Mouse (Mus musculus): ENCODE results near the gene Drd3.

The Drd3 gene

DNA sequence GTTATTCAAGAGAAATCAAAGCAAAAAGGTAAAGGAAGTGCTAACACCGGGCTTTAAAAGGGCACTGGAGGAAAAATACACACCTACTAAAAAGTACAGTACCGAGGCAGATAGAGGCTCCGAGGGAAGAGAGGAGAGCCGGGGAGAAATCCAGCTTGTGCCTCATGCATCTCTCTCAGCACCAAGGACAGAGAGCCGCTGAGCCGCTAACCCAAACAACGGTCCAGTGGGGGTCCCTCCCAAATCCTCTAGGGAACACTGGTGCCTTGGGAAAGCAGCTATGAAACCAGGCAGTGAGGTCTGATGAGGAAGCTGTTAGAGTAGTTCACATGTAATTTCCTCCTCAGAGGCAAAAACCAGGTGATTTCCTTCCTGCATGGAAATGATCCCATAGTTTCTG, at the start of gene Drd3:
Gene Drd3 (plus strand): TSS at position 276 of the 400 bp plus-strand sequence.
- no peak for DNase-seq

DNA sequence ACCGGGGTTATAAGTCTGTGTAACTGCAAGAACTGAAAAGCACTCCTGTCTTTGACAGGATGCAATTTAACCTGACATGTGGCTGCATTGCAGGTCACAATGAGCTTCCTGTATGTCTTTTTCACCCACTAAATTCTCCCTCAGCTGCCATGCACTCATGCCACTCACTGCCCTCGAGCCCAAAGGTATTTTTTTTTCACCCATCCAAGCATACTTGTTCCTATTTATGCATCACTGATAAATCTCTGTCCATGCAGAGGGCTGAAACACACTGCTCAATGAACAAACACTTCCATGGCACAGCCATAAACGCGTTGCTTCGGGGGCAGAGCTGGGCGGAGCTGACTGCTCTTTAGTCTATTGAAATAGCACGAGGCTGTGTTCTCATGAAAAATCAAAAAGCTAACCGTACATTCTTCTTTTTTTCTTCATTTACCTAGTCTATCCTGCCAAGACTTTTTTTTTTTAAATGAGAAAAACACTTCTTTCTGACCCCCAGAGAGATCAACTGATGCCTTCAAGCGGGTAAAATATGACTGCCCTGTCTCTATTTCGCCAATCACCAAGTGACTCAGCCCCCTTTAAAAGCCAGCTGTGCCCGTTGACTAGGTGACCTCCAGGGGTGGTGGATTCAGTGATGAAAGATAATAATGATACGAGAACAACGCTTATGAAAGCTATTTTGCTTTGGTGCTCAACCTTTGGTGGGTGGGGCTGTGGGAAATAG, 45.3 kb upstream of the Drd3 start:
- DNase-seq = peak; percentile 26

DNA sequence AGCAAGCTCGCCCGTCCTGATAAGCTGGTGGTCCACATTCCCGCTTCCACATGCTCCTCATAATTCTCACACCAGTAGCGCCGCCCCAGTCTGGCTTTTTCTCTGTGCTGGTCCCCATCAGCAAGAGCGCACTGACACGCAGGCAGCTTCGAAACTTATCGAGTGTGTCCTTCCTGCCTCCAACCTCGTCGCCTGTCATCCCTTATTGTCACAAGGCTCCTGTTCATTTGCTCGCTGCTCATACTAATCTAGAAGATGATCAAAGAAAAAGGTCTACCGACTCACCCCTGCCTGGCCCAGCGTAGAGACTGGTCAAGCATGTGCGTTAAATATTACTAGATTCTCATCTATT, 44.8 kb upstream of the Drd3 start:
- DNase-seq = peak; percentile 42

DNA sequence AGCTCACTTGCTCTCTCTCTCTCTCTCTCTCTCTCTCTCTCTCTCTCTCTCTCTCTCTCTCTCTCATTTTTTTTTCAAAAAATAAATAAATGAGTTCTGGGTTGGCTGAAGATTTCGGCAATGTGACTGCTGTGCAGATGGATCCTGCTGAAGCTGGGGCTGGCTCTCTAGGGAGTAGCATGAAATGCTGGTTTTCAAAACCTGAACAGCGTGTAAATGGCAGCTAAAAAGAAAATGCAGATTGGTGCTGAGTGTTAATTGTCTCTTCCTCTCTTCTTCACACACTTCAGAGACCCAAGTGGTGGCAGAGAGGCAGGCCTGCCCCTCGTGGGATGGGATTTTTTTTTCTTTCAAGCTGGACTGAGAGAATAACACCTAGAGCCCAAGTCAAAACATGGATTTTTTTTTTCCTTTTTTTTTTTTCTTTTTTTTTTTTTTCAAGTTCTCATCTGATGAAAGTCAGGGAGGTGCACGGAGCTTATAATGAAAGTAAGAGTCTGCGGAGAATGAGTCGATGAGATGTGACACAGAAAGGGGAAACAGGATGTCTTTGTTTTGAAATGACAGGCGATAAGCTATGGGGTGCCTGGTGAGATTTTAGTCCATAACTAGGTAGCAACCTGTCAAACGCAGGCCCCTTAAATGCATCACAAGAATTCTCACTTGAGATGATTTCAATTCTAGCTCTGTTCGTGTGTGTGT, 44.2 kb upstream of the Drd3 start:
- peak; percentile 51 for DNase-seq

DNA sequence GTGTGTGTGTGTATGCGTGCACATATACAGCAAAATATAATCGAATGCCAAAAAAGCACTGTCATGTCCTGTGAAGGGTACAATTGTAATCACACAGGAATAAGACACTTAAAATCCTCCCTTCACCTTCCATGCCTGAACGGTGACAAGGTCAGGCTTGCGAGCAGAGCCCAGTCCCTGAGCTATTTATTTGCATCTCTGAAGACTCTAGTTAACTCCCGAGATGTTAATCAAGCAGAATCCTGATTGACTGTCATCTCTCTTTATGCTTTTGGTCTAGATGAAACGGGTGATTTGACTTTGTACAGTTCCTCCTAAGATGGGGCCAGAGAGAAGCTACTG, 43.7 kb upstream of the Drd3 start:
- DNase-seq = no peak

DNA sequence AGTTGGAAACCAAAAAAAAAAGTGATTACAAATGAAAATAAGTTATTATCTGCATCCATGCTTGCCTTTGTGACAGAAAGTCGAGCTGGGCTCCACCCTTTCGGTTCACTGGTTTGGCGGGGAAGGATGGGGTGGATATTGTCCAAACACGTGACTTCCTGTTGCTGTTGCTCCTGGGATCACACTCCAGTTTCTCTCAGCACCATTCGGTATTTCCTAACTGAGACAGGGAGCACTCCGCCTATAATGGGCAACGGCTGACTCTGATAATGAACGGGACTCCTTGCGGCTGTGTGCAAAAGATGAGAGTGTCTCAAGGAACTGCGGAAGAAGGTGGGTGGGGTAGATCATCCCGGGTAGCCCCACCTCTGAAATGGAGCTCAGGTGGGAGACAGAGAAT, 43.2 kb upstream of the Drd3 start:
- DNase-seq = no peak

DNA sequence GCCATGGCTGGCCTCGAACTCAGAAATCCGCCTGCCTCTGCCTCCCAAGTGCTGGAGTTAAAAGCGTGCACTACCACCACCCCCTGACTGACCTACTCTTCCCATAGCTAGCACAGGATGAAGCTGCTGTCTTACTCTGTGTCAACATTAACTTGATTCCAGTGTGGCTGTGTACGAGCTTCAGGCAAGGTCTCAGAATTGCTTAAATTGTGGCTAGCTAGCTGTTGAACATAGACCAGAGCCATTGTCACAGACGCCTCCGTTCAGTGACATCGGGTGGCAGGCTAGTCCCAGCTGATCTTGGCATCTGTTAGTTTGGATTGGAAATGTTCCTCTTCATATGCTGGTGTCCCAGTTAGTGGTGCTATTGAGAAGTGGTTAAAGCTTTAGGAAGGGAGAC, 42.5 kb upstream of the Drd3 start:
- DNase-seq = no peak

DNA sequence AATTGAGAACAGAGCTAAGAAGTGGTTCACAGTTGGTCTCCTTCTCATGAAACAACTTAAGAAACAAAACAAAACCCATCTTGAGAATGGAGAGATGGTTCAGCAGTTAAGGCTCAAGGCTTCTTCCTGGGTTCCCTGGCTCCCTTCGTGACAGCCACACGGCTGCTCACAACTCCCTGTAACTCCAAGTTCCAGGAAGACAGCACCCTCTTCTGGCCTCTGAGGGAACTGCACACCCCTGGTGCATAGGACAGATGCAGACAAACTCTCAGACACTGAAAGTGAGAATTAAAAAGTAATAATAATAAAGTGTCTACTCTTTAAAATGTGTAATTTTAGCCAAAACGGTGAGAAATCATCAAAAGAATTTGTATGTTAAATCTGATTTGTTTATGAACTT, 29.4 kb upstream of the Drd3 start:
- DNase-seq = peak; percentile 58

DNA sequence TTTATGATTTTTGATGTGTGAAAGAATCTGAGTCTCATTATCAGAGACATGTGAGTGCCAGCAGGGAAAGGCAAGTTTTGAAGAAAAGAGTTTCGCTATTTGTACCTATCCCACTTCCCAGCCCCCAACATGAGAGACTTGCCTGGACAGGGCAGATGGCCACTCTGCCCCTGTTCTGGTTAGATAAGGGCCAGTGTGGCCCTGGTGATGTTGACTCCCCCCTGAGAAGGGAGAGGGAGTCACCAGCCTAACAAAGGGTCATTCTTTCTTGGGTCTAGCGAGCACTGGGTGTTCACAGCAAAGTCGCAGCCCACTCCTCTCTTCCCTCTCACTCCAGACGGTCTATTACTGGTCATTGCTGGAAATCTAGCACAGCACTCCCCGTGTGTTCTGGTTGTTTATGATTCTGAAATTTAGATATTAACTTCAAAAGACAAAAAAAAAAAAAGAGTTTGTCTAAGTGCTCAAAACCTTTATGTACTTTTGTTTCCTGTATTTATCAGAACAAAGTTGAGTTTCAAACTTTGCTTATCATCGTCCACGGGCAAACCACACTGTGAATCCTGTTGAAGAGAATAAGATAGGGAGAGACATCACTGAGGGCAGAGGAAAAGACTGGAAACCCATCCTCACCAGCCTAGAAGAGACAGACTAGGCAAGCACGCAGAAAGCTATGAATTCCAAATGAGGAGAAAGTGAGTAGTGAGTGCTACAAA, 24.2 kb upstream of the Drd3 start:
- DNase-seq = no peak

DNA sequence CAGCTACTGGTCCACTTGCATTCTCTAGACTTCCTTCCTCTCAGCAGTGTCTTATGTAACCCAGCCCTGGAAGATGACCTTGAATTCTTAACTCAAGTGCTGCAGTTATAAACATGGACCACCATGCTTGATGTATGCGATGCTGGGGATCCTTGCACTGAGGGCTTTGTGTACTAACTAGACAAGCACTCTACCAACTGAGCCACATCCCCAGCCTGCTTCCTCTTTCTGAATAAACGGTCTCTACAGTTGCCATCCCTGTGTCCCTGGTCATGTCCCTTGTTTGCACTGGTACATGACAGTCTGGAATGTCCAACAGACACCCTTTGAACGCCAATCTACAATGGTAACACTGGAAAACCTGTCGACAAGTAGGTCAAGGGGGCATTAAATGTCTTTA, 23.5 kb upstream of the Drd3 start:
- DNase-seq = no peak

DNA sequence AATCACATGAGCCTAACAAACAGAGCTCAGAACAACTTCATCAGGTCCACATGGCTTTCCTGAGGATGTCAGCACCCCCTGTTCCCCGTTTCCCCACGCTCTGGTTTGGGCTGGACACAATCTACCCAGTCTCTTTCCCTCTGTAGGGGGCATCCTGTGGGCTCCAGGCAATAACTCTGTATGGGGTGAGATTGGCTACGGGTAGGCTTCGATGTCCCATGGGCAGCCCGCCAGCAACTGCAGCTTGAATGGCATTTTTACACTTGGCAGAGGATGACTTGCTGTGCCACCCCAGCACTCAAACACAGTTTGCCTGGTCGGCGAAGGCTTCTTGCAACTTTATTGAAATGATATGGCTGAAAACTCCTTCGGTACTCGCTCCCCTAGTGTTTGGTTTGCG, 21.3 kb upstream of the Drd3 start:
- DNase-seq = no peak

DNA sequence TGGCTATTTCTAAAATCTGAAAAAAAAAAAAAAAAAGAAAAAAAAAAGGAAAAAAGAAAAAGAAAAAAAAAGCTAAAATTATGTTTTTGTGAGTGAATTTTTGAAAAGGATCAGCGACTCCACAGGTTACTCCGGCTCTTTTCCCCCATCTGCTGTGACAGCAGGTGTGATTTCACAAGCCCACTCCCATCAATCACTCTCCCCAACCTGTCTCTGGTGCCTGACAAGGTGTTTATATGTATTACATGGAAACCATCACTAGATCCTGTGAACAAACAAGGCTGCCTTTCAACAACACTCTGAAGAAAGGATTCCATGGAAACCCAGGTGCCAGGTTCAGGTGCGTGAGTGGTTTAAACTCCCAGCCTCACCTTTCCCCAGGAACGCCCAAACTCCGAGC, 20.9 kb upstream of the Drd3 start:
- no peak for DNase-seq

DNA sequence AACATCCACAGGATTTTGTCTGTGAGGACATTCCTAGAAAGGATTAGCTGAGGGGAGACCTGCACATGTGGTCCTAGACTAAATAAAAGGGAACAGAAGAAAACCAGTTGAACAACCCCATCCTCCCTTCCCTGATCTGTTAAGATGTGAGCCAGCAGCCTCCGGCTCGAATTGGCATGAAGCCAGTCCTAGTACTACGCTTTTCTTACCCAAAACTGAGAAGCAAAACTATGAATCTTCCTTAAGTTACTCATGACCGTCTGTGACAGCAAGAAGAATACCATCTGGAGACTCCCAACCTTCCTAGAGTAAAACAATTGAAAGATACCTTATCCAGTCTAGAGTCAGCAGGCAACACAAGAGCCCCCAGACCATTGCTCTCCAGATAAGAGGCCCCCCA, 15.9 kb upstream of the Drd3 start:
- DNase-seq = no peak

DNA sequence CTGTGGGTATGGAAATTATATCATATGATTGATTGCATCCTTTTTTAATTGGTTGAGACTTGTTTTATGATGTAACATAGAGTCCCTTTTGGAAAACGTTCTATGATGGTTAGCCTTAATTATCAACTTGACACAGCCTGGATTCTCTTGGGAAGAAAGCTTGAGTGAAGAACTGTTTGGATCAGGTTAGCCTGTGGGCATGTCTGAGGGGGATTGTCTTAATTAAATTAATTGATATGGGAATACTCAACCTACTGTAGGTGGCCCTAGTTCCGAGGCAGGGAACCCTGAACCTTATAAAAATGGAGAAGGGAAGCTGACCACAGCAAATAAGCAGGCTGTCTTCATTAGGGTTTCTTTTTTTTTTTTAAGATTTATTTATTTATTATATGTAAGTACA, 12.9 kb upstream of the Drd3 start:
- no peak for DNase-seq

DNA sequence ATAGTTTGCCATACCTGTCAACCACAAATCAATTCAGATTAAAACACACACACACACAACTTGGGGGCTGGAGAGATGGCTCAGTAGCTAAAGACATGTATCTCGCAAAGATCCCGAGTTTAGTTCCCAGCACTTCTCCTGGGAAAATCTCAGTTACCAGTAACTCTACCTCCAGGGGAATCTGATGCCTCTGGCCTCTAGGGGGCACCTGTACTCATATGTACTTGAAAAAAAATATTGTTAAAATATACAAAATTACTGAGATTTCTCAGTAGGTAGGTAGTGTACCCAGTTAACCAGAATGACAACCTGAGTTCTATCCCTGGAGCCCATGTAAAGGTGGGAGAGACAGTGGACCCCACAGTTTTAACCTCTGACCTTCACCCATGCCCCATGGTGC, 5.4 kb upstream of the Drd3 start:
- no peak for DNase-seq

DNA sequence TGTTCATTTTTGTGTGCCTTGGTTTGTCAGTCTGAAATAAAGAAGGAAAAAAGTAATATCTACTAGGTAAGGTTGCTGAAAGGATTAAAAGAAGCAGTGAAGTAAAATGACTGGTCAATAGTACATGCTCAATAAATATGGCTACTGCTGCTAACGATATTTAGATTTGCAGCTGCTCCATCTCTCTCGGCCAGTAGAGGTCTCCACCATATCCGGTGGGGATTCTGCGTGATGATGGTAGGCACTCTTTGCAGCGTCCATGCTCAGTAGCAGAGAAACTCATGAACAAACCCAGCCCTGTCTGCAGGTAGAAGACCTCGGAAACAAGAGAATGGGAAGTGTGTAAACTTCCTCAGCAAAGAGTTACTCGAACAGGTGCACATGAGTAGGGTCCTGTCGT, 926 bp upstream of the Drd3 start:
- no peak for DNase-seq

DNA sequence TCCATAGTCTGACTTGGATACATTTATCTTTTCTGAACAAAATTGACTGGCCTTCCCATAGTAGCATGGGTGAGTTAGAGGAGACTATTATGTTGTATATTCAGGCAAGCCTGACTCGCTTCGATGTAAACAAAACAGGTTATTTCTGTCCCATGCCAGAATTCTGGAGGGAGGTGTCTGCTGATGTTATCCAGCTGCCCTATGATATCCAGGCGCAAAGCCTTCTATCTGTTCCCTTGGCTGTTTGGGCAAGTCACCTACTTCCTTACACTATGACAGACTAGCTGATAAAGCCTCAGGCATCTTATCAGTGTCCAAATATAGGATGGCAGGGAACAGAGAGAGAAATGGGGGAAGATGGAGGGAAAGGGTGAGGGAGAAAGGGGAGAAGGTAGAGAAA, 18.5 kb downstream of the Drd3 start:
- DNase-seq = no peak

DNA sequence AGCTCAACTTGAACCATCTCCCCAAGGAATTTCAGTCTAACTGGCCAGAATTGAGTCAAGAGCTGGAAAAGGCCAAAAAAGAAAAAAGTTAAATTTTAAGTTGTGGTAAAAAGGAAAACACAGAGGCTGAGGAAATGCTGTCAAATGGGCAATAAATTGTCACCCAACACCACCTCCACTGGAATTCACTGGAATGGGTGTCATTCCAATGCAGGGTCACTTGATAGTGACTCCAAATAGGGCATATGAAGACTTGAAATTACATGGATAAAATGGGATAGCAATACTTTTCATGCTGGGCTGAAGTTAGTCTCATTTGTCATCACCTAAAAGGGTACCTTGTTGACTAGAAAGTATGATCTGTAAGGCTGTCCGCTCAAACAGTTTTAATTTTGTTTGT, 18.9 kb downstream of the Drd3 start:
- DNase-seq = no peak

DNA sequence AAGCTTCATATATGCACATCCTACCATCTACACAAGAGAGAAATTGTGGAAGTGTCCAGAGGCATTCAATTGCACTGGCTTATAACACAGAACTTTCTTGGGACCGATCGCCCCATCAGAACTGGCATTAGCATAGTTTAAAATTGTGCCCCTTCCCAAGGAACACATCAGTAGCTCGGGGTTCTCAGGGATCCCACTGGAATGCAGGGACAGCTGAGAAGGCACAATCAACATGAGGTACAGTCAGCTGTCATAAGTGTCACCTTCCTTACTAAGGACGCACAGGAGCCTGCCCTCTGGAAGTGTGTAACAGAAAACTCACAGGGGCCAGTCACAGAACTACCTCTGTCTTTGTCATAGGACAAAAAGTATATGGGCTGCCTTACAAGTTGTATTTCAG, 19.7 kb downstream of the Drd3 start:
- no peak for DNase-seq

DNA sequence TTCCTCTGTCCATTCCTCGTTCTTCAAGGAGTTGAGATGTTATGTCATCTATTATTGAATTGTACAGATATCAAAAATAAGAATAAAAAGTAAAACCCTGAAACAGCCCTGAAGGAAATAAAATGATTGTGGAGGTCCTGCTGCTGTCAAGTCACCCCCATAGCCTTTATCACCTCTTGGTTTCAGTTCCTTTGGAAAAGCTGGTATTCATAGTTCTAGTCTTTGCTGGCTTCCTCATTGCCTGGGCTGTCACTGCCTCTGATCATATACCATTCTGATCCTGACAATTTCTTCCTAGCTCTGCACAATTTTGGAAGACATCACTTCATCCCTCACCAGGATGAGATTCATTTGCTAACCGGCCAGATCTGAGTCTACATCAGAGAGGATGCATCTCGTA, 23.1 kb downstream of the Drd3 start:
- DNase-seq = no peak

DNA sequence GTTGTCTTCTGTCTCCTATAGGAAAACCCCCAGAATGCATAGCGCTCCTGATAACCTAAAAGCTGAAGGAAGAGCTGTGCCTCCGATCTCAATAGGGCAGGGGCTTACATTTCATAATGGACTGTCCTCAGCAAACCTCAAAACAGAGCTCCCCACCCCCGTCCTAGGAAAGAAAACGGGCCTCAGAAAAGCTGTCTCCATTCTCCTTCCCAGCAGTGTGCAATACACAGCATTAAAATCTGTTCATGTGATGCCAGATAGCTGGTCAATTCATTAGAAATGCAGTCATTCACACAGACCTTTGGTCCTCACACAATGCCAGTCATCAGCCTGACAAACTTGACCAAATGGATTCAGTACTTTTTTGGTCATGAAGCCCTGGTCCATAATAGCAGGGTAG, 45.7 kb downstream of the Drd3 start:
- no peak for DNase-seq

DNA sequence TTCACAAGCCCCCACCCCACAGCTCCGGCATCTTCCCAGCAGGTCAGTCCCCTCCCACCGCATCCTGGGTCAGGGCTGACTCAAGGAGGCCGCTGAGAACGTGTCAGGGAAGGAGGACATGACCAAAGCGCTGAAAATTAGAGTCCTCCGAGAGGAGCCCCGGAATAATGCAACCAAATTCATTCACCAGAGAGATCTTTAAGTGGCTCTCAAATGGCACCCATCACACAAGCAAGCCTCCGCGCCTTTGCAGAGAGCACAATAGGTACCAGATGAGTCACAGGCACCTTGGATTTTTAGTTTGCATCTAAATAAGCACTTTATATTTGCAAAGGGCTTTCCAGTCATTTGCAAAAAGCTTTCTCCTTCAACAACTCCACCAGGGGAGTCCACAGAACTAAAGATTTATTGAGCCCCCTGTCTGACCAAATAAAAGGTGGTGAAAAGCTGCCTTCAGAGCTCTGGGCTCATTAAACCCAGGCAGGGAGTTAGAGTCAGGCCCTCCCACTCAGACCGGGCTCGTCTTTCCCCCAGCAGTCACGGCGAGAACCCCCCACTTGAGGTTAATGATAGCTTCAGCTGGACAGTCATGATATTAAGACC, 46.4 kb downstream of the Drd3 start:
- no peak for DNase-seq

DNA sequence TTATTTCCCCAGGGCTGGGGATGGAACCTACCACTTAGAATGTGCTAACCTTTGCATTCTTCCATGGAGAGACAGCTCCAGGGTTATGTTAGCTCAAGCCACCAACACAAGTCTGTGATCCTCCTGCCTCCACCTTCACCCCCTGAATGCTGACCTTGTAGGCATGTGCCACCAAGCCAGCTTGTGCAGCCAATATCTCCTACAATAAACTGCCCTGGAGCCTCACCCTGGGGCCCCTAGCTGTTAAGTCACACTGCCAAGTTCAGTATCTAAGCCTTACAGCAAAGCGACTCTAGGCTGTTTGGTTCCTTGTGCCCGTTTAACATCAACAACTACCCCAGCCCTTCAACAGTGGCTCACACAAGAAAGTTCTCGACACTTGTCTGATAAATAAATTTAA, 47.3 kb downstream of the Drd3 start:
- DNase-seq = no peak

DNA sequence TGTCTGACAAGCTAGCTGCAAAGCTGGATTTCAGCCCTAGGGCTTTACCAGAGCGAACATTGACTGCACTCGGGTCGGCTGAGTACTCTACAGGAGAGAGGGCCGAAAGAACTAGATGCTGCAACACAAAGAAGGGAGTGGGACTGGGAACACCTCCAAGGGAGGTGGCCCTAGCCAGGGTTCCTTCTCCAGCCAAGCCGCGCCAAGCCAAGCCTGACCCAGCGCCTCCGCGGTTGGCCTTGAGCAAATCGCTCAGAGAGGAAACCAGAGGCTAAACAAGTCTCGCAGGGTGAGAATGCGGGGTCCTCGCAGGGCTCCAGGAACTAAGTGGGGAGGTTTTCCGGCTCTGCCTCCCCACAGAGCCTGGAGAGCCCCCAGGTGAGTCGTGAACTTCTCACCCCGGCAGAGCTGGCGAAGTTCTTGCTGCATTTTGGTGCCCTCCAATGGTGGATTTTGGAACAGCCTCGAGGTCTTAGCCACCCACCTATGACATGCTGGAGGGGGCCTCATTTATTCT, 48.0 kb downstream of the Drd3 start:
- peak; percentile 86 for DNase-seq
